Mouse (Mus musculus) heart, adult 2 months (tissue): ENCODE measurements around the gene Pard6b.

Experiments
- CTCF ChIP-seq: fragments of 200-600 bp; IDR thresholded peaks from 2 replicates; pipeline ENCODE4 v1.8.1; 2022; ENCODE audit warnings: antibody characterized with exemption, mild to moderate bottlenecking, moderate library complexity
- POLR2A ChIP-seq: fragments of 200-500 bp; IDR thresholded peaks from 2 replicates; pipeline ENCODE4 v1.6.1; 2011; ENCODE audit warnings: mild to moderate bottlenecking, low read depth, low read length, control low read depth; ENCODE audit not compliant: insufficient read depth

GRCm38 (mm10) chr2:168091560-168091959, 10.8 kb downstream of the Pard6b start:
- TF ChIP-seq POLR2A, result no peak
- no peak for TF ChIP-seq CTCF
